Mouse (Mus musculus): ENCODE data around the gene Afap1l2.

Afap1l2 gene

DNA sequence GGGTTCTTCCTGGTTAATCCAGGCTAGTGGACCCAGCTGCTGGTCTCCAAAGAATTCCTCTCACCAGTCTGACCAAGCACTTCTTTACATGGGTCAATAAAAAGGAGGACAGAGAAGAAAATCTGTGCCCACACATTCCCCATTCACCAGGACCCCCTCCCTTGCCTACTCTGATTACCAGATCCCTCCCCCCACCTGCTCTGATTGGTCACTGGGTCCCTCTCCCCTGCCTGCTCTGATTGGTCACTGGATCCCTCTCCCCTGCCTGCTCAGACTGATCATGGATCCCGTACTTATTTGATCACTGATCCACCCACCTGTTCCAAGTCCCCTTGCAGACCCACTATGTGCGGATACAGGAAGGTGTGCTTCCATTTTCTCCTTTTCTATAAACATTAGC, 116.6 kb downstream of the Afap1l2 start:
- DNase-seq (ENCODE audit: low spot score in 2 of 2) = no peak

DNA sequence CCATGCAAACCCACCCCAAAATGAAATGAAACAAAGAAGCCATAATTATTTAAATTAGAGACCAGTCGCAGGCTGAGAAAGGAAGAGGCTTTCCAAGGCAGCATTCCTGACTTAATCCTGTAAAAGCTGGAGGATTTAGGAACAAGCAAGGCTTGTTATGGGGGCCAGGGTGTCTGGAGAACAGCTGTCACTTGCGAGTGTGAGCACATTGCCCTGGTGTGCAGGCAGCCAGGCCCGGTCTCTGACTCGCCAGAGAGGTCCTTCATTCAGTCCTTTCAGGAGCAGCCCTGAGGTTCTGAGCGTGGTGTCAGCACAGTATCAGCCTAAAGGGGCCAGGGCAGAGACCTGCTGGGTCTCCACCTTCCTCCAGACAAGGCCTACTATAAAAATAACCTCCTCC, 119.4 kb downstream of the Afap1l2 start:
- DNase-seq (ENCODE audit: low spot score in 2 of 2) = no peak

DNA sequence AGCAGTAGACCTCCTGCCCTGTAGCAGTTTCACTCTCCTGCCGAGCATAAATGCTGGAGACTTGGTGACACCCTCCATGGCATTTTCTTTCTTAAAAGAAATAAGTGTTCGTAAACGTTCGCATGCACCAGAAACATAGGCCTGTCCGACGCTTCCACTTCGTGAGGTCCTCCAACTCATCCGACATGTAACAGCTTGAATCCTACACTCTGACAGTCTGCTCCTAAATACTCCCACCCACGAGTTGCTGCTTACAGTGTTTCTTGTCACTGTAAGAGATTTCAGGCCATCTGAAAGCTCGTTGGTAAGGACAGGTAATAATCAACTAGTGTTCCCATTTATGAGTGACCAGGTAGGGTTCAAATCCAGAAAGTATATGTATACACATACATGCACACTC, 120.1 kb downstream of the Afap1l2 start:
- DNase-seq (ENCODE audit: low spot score in 2 of 2) = no peak

DNA sequence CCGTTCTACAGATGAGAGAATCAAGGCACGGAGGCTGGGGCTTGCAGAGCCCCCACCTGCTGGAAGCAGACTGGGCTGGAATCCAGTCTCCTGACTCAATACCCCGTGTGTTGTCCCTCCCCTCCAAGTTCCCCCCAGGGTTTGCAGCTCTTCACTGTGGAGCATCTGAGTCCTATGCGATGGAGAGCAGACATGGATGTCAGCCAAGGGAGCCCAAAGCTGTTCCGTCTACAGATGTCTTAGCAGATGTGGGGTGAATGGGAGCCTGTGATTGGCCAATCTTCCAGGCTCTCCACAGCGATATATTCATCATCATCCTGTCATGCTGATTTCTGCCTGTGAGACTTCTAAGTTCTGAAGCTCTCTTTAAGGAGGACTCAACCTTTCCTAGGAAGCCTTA, 130.7 kb downstream of the Afap1l2 start:
- DNase-seq (ENCODE audit: low spot score in 2 of 2) = no peak

DNA sequence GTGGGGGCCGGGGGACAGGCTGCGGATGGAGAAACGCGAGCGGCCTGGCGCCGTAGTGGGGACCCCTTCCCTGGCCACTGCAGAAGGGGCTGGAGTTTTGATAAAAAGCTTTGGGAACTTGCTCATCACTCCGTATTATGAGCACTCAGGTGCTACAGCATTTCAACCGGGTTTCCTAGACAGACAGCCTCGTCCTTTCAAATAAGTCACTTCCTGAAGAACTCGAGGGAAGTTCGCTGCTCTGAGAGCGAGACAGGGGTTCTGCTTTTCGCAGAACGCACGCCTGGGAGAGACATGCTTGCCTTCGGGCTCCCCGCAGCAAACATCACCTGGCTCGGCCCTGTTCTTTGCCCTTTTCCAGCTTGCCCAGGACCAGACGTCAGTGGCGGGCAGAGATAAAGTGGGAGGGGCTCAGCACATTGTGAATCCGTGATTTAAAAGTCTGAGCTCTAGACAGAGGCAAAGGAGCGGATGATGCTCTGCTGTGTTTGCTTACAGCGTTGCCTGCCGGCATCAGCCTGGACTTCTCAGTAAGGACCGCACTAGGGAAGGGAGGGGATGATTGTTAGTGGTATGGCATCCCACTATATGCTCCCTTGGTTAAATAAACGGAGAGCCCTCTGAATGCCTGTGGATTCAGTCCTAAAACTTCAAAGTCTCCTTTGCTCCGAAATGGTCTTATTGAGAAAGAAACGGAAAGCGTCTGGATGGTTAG, 133.3 kb downstream of the Afap1l2 start:
- DNase-seq (ENCODE audit: low spot score in 2 of 2) = no peak

DNA sequence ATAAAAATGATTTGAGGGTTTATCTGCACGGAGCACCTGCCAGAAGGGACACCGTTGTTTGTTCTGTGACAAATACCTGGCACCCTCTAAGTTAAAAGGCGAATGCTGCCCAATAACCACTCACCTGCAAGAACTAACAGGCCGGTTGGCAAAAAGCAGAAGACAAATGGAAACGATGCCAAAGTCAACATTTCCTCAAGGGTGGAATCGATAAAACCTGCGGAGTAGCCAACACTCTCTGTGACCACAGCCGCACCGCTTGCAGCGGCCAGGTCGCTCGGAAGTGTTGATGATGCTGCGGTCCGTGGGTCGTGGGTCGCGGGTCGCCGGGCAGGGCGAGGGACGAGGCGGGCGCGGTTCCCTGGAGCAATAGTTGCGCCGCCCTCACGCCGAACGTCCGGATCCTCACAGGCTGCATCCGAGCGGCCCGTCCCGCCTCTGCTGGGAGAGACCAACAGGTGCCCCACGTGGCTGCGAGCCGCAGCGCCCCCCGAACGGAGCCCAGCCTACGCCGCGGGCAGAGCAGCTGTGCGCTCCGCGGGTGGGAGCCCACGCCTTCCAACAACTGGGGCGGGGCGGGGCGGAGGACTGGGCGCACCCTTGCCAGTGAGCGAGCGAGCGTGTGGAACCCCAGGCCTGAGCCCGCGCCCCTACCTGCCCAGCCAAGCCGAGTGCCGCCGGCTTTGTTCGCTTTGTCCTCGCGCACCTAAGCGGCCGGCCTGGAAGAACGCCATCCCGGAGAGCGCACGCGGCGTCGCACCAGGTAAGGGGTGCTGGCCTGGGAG, 134.0 kb downstream of the Afap1l2 start, which contains the start of gene Vwa2:
TSS of gene Vwa2 (plus strand) at position 434 of the 785 bp plus-strand sequence.
- DNase-seq (ENCODE audit: low spot score in 2 of 2) = no peak

DNA sequence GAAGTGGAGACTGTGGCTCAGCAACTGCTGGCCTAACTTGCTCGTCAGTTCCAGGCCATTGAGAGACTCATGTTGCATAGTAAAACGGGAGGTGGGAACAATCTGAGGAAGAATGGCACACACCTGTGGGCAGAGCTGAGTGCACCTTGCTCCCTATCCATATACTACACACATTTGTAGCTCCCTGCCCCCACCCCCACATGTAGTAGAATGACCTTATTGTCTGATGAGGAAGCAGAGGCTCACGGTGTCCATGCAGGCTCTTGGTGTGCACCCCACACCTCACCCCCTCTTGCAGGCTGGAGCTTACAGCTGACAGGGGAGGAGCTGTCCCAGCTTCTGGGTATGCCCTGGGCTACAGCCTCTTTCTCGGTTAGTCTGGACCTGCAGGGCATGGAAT, 140.3 kb downstream of the Afap1l2 start:
- DNase-seq (ENCODE audit: low spot score in 2 of 2) = no peak
